ENCODE assay signal across 8 mouse cellular contexts in genomic region chr6:90819880-90820279, GRCm38 (mm10).
A peak's percentile ranks its signal among the peaks of the same experiment; 100 is the strongest.
DNase-seq lines count a peak whose midpoint lies in the region; ATAC-seq and TF ChIP-seq lines count a peak whose summit lies in the region.

No protein-coding gene starts in this region.

- WGBS in hindbrain, postnatal 0 days: 46% methylated on average over 2 of the region's 2 CpGs
- 52% methylated on average over 2 of the region's 2 CpGs for WGBS in hindbrain, embryonic 16.5 days
- 46% methylated on average over 2 of the region's 2 CpGs for WGBS in cerebellum, adult 2 months

- TF ChIP-seq CTCF in hindbrain, postnatal 0 days (IDR thresholded peaks at IDR 0.05; ENCODE audit: low read depth): peak; percentile 79
- peak; percentile 89 for TF ChIP-seq CTCF in cerebellum, adult 2 months (IDR thresholded peaks at IDR 0.05; ENCODE audit: borderline replicate concordance, insufficient read depth, low read depth, low read length)

- intact Hi-C loops in left cerebral cortex, postnatal 4 days (cut with DNase I): loop anchor here (10.0 kb wide), 2 partner anchors 325 to 465 kb away; no protein-coding TSS in a partner anchor

- no peaks in the 10 kb centered on the region for H3K27me3 ChIP-seq in hindbrain, postnatal 0 days (ENCODE audit: insufficient read depth, low read length)
- no peaks in the 10 kb centered on the region for H3K27me3 ChIP-seq in hindbrain, embryonic 16.5 days (replicated peaks; ENCODE audit: control insufficient read depth, insufficient read depth, low read length)
- H3K27me3 ChIP-seq in cerebellum, adult 2 months (ENCODE audit: control insufficient read depth, insufficient read depth, low read length): no peaks in the 10 kb centered on the region

- DNase-seq in hindbrain, postnatal 0 days (ENCODE audit: low spot score): peak; percentile 62
- DNase-seq in cerebellum, adult 2 months: peak; percentile 62 to 64
- DNase-seq in lung, postnatal 36 days: peak; percentile 39
- no peak for DNase-seq in layer of hippocampus, adult 9-11 months
- DNase-seq in left cerebral cortex, postnatal 4 days: no peak
- DNase-seq in urinary bladder, postnatal 14 days (ENCODE audit: low spot score): no peak

- H3K4me1 ChIP-seq in hindbrain, postnatal 0 days (ENCODE audit: insufficient read depth, low read length): no peaks in the 10 kb centered on the region
- H3K4me1 ChIP-seq in hindbrain, embryonic 16.5 days (ENCODE audit: control insufficient read depth, insufficient read depth, low read depth, low read length): peaks cover 9% of the 10 kb centered on the region; the same call in 1 of the 2 replicates
- H3K4me1 ChIP-seq in cerebellum, adult 2 months (ENCODE audit: control insufficient read depth, insufficient read depth, low read length): peaks cover 24% of the 10 kb centered on the region

- no peak overlapping the region for H3K4me3 ChIP-seq in hindbrain, postnatal 0 days (ENCODE audit: low read length)
- H3K4me3 ChIP-seq in hindbrain, embryonic 16.5 days (ENCODE audit: low read length): no peak overlapping the region
- H3K4me3 ChIP-seq in cerebellum, adult 2 months (replicated peaks; ENCODE audit: insufficient read depth, low read depth, low read length): no peak overlapping the region

- ATAC-seq in hindbrain, postnatal 0 days: peak; percentile 62; the same call in 1 of the 2 replicates
- ATAC-seq in hindbrain, embryonic 16.5 days: no peak
- ATAC-seq in CD4-positive, CD25-positive, alpha-beta regulatory T cell, adult 4 months: peak; percentile 49

- H3K27ac ChIP-seq in hindbrain, postnatal 0 days: no peak overlapping the region
- H3K27ac ChIP-seq in hindbrain, embryonic 16.5 days (ENCODE audit: low read depth, low read length): no peak overlapping the region
- H3K27ac ChIP-seq in cerebellum, adult 2 months (ENCODE audit: insufficient read depth, low read length): no peak overlapping the region

- no peak for TF ChIP-seq POLR2A in cerebellum, adult 2 months (IDR thresholded peaks at IDR 0.05; ENCODE audit: borderline replicate concordance, insufficient read depth, low read length)

- no peak overlapping the region for H3K4me2 ChIP-seq in hindbrain, postnatal 0 days (ENCODE audit: low read depth, low read length)
- no peak overlapping the region for H3K4me2 ChIP-seq in hindbrain, embryonic 16.5 days (ENCODE audit: low read length)

- H3K9ac ChIP-seq in hindbrain, postnatal 0 days (replicated peaks; ENCODE audit: low read length): 0 out of 2 replicates have a peak overlapping the region, but pooled peaks have one; percentile 3
- no peak overlapping the region for H3K9ac ChIP-seq in hindbrain, embryonic 16.5 days (ENCODE audit: low read depth, low read length)

- no peaks in the 10 kb centered on the region for H3K9me3 ChIP-seq in hindbrain, postnatal 0 days (ENCODE audit: low read length)
- no peaks in the 10 kb centered on the region for H3K9me3 ChIP-seq in hindbrain, embryonic 16.5 days (ENCODE audit: control insufficient read depth, low read length)

- no peaks in the 10 kb centered on the region for H3K36me3 ChIP-seq in hindbrain, postnatal 0 days (ENCODE audit: insufficient read depth, low read length)
- H3K36me3 ChIP-seq in hindbrain, embryonic 16.5 days (ENCODE audit: control insufficient read depth, insufficient read depth, low read length): no peaks in the 10 kb centered on the region

Comparison
In these comparisons a context has a peak if more than half of its experiments do, and no peak if none do; other contexts are left out.
1. DNase-seq: peak in hindbrain, postnatal 0 days (single experiment), cerebellum, adult 2 months (2 of 2) and lung, postnatal 36 days (single experiment); none in layer of hippocampus, adult 9-11 months (single experiment), left cerebral cortex, postnatal 4 days (single experiment) and urinary bladder, postnatal 14 days (single experiment).